Mouse (Mus musculus): ENCODE measurements around the gene Usp34. TPM values are rescaled to one million over a fixed set of nuclear protein-coding genes. Genes with fewer than 3 reads are reported as not detected.
"Not testable (repeated sequence)": the region's sequence is repeated elsewhere in the genome, so short reads cannot be mapped to it uniquely, and the experiment has no call there.

Gene Usp34
- polyA plus RNA-seq, 1 experiment from 2014 or later: 48.9 TPM

GRCm38 (mm10) chr11:23329413-23329812 is 22.7 kb downstream of the Usp34 start:
- Histone ChIP-seq H3K9ac (no peak overlapping the region), H3K4me1 (replicated peaks; ENCODE audit: control insufficient read depth, insufficient read depth, low read length) (no peaks in the 10 kb centered on the region), H3K27ac (no peak overlapping the region), H3K27me3 (ENCODE audit: control insufficient read depth, insufficient read depth, low read length) (no peaks in the 10 kb centered on the region), H3K9me3 (ENCODE audit: control insufficient read depth, low read length) (no peaks in the 10 kb centered on the region), H3K4me3 (replicated peaks; ENCODE audit: low read length) (no peak overlapping the region), H3K36me3 (replicated peaks; ENCODE audit: control insufficient read depth, insufficient read depth) (no peaks in the 10 kb centered on the region; the same call in 1 of the 2 replicates), H3K4me2 (replicated peaks) (no peak overlapping the region)
- DNase-seq (ENCODE audit: low spot score) (no peak), ATAC-seq (ENCODE audit: low FRiP score) (no peak)
- WGBS: 90% methylated on average over 2 of the region's 2 CpGs

- no peak overlapping the region for H3K4me2 ChIP-seq (replicated peaks)
- no peak overlapping the region for H3K9ac ChIP-seq
- H3K4me3 ChIP-seq (replicated peaks; ENCODE audit: low read length): no peak overlapping the region
- 82% methylated on average over 3 of the region's 3 CpGs for WGBS
- no peaks in the 10 kb centered on the region for H3K9me3 ChIP-seq (ENCODE audit: control insufficient read depth, low read length)
- no peaks in the 10 kb centered on the region for H3K27me3 ChIP-seq (ENCODE audit: control insufficient read depth, insufficient read depth, low read length)
- DNase-seq (ENCODE audit: low spot score) (no peak), ATAC-seq (ENCODE audit: low FRiP score) (no peak)
- H3K27ac ChIP-seq: no peak overlapping the region
- peaks cover 7% of the 10 kb centered on the region; the same call in 1 of the 2 replicates for H3K36me3 ChIP-seq (replicated peaks; ENCODE audit: control insufficient read depth, insufficient read depth)
- no peaks in the 10 kb centered on the region for H3K4me1 ChIP-seq (replicated peaks; ENCODE audit: control insufficient read depth, insufficient read depth, low read length)
These were observed 25.4 kb downstream of the Usp34 start for GRCm38 (mm10) chr11:23332136-23332535.

- ATAC-seq (ENCODE audit: low FRiP score) (no peak), DNase-seq (ENCODE audit: low spot score) (no peak)
- H3K27me3 ChIP-seq (ENCODE audit: control insufficient read depth, insufficient read depth, low read length): no peaks in the 10 kb centered on the region
- no peaks in the 10 kb centered on the region for H3K9me3 ChIP-seq (ENCODE audit: control insufficient read depth, low read length)
- no peak overlapping the region for H3K27ac ChIP-seq
- no peak overlapping the region for H3K4me3 ChIP-seq (replicated peaks; ENCODE audit: low read length)
- H3K4me1 ChIP-seq (replicated peaks; ENCODE audit: control insufficient read depth, insufficient read depth, low read length): no peaks in the 10 kb centered on the region
- peaks cover 16% of the 10 kb centered on the region for H3K36me3 ChIP-seq (replicated peaks; ENCODE audit: control insufficient read depth, insufficient read depth)
- H3K4me2 ChIP-seq (replicated peaks): no peak overlapping the region
- H3K9ac ChIP-seq: no peak overlapping the region
- 78% methylated on average over 1 of the region's 1 CpGs for WGBS
These were observed 28.5 kb downstream of the Usp34 start for GRCm38 (mm10) chr11:23335160-23335559.

- 73% methylated on average over 5 of the region's 5 CpGs for WGBS
- not testable (repeated sequence) for H3K9ac ChIP-seq; ATAC-seq (ENCODE audit: low FRiP score); H3K27ac ChIP-seq; H3K4me1 ChIP-seq (replicated peaks; ENCODE audit: control insufficient read depth, insufficient read depth, low read length); H3K27me3 ChIP-seq (ENCODE audit: control insufficient read depth, insufficient read depth, low read length); H3K4me3 ChIP-seq (replicated peaks; ENCODE audit: low read length); H3K4me2 ChIP-seq (replicated peaks); H3K9me3 ChIP-seq (ENCODE audit: control insufficient read depth, low read length); DNase-seq (ENCODE audit: low spot score)
- peaks cover 49% of the 10 kb centered on the region for H3K36me3 ChIP-seq (replicated peaks; ENCODE audit: control insufficient read depth, insufficient read depth)
These were observed 50.5 kb downstream of the Usp34 start for GRCm38 (mm10) chr11:23357226-23357625.

- not testable (repeated sequence) for H3K9me3 ChIP-seq (ENCODE audit: control insufficient read depth, low read length); H3K9ac ChIP-seq; DNase-seq (ENCODE audit: low spot score); H3K27ac ChIP-seq; ATAC-seq (ENCODE audit: low FRiP score); H3K27me3 ChIP-seq (ENCODE audit: control insufficient read depth, insufficient read depth, low read length); H3K4me3 ChIP-seq (replicated peaks; ENCODE audit: low read length); H3K4me1 ChIP-seq (replicated peaks; ENCODE audit: control insufficient read depth, insufficient read depth, low read length); H3K4me2 ChIP-seq (replicated peaks)
- H3K36me3 ChIP-seq (replicated peaks; ENCODE audit: control insufficient read depth, insufficient read depth): peaks cover 60% of the 10 kb centered on the region
- 89% methylated on average over 1 of the region's 1 CpGs for WGBS
These were observed 53.1 kb downstream of the Usp34 start for GRCm38 (mm10) chr11:23359687-23360235.

GRCm38 (mm10) chr11:23362305-23362704 is 55.6 kb downstream of the Usp34 start:
- Histone ChIP-seq H3K4me2 (replicated peaks) (no peak overlapping the region), H3K4me3 (replicated peaks; ENCODE audit: low read length) (no peak overlapping the region)
- ATAC-seq (ENCODE audit: low FRiP score): no peak

GRCm38 (mm10) chr11:23364348-23364747 is 57.7 kb downstream of the Usp34 start:
- Histone ChIP-seq H3K36me3 (replicated peaks; ENCODE audit: control insufficient read depth, insufficient read depth) (peaks cover 57% of the 10 kb centered on the region), H3K4me2 (replicated peaks) (no peak overlapping the region), H3K9me3 (ENCODE audit: control insufficient read depth, low read length) (no peaks in the 10 kb centered on the region), H3K27me3 (ENCODE audit: control insufficient read depth, insufficient read depth, low read length) (no peaks in the 10 kb centered on the region), H3K4me1 (replicated peaks; ENCODE audit: control insufficient read depth, insufficient read depth, low read length) (no peaks in the 10 kb centered on the region), H3K9ac (no peak overlapping the region), H3K4me3 (replicated peaks; ENCODE audit: low read length) (no peak overlapping the region), H3K27ac (no peak overlapping the region)
- ATAC-seq (ENCODE audit: low FRiP score) (no peak), DNase-seq (ENCODE audit: low spot score) (no peak)
- 91% methylated on average over 3 of the region's 3 CpGs for WGBS

More at GRCm38 (mm10) chr11:23362305-23362704, 55.6 kb downstream of the Usp34 start:
- H3K27ac ChIP-seq: no peak overlapping the region
- no peaks in the 10 kb centered on the region for H3K27me3 ChIP-seq (ENCODE audit: control insufficient read depth, insufficient read depth, low read length)
- no peaks in the 10 kb centered on the region for H3K9me3 ChIP-seq (ENCODE audit: control insufficient read depth, low read length)
- no peak for DNase-seq (ENCODE audit: low spot score)
- no peak overlapping the region for H3K9ac ChIP-seq
- H3K36me3 ChIP-seq (replicated peaks; ENCODE audit: control insufficient read depth, insufficient read depth): peaks cover 56% of the 10 kb centered on the region
- no peaks in the 10 kb centered on the region for H3K4me1 ChIP-seq (replicated peaks; ENCODE audit: control insufficient read depth, insufficient read depth, low read length)

GRCm38 (mm10) chr11:23372032-23372431 is 65.3 kb downstream of the Usp34 start:
- Histone ChIP-seq H3K27ac (no peak overlapping the region), H3K27me3 (ENCODE audit: control insufficient read depth, insufficient read depth, low read length) (no peaks in the 10 kb centered on the region), H3K4me3 (replicated peaks; ENCODE audit: low read length) (no peak overlapping the region), H3K9ac (no peak overlapping the region), H3K36me3 (replicated peaks; ENCODE audit: control insufficient read depth, insufficient read depth) (peaks cover 57% of the 10 kb centered on the region), H3K9me3 (ENCODE audit: control insufficient read depth, low read length) (no peaks in the 10 kb centered on the region), H3K4me2 (replicated peaks) (no peak overlapping the region), H3K4me1 (replicated peaks; ENCODE audit: control insufficient read depth, insufficient read depth, low read length) (no peaks in the 10 kb centered on the region)
- 96% methylated on average over 4 of the region's 4 CpGs for WGBS
- DNase-seq (ENCODE audit: low spot score) (no peak), ATAC-seq (ENCODE audit: low FRiP score) (no peak)

- no peaks in the 10 kb centered on the region for H3K27me3 ChIP-seq (ENCODE audit: control insufficient read depth, insufficient read depth, low read length)
These were observed 65.8 kb downstream of the Usp34 start for GRCm38 (mm10) chr11:23372490-23372889.

GRCm38 (mm10) chr11:23380055-23380454 is 73.4 kb downstream of the Usp34 start:
- 94% methylated on average over 2 of the region's 2 CpGs for WGBS

More at GRCm38 (mm10) chr11:23372490-23372889, 65.8 kb downstream of the Usp34 start:
- no peaks in the 10 kb centered on the region for H3K4me1 ChIP-seq (replicated peaks; ENCODE audit: control insufficient read depth, insufficient read depth, low read length)
- no peak for DNase-seq (ENCODE audit: low spot score)
- H3K4me3 ChIP-seq (replicated peaks; ENCODE audit: low read length): no peak overlapping the region
- ATAC-seq (ENCODE audit: low FRiP score): no peak
- peaks cover 62% of the 10 kb centered on the region for H3K36me3 ChIP-seq (replicated peaks; ENCODE audit: control insufficient read depth, insufficient read depth)
- H3K9me3 ChIP-seq (ENCODE audit: control insufficient read depth, low read length): no peaks in the 10 kb centered on the region
- no peak overlapping the region for H3K4me2 ChIP-seq (replicated peaks)
- no peak overlapping the region for H3K27ac ChIP-seq
- H3K9ac ChIP-seq: no peak overlapping the region

More at GRCm38 (mm10) chr11:23380055-23380454, 73.4 kb downstream of the Usp34 start:
- Histone ChIP-seq H3K4me2 (replicated peaks) (no peak overlapping the region), H3K9ac (no peak overlapping the region), H3K27me3 (ENCODE audit: control insufficient read depth, insufficient read depth, low read length) (no peaks in the 10 kb centered on the region), H3K27ac (no peak overlapping the region), H3K4me3 (replicated peaks; ENCODE audit: low read length) (no peak overlapping the region), H3K4me1 (replicated peaks; ENCODE audit: control insufficient read depth, insufficient read depth, low read length) (no peaks in the 10 kb centered on the region), H3K9me3 (ENCODE audit: control insufficient read depth, low read length) (no peaks in the 10 kb centered on the region), H3K36me3 (replicated peaks; ENCODE audit: control insufficient read depth, insufficient read depth) (peaks cover 57% of the 10 kb centered on the region)
- DNase-seq (ENCODE audit: low spot score): no peak
- no peak for ATAC-seq (ENCODE audit: low FRiP score)

Measured in hindbrain, embryonic 14.5 days (tissue).